Mouse (Mus musculus) MEL (cell line): ENCODE measurements at regions not wholly inside any gene's neighbourhood (a gene's known extent, or its start where the extent isn't known, plus 50 kb on each side); places are given as distances from the start of the nearest gene placed in this dataset.

Experiments
- CTCF ChIP-seq, 3 experiments: IDR thresholded peaks in 2 of 3; conservative IDR thresholded peaks in 1 of 3; 2 replicates each; pipeline ENCODE4 v1.5.1; 2011 to 2012; ENCODE audit warnings: low read length in 3 of 3, low read depth in 2 of 3, mild to moderate bottlenecking in 2 of 3, improper control_type of control experiment in 1 of 3, inconsistent platforms in 1 of 3, mixed read lengths in 1 of 3, moderate library complexity in 1 of 3; ENCODE audit not compliant: control insufficient read depth in 1 of 3, insufficient read depth in 1 of 3, poor library complexity in 1 of 3, severe bottlenecking in 1 of 3
- EP300 ChIP-seq, 2 experiments: IDR thresholded peaks; 2 replicates each; pipeline ENCODE4 v1.6.1; 2011; ENCODE audit warnings: improper control_type of control experiment in 2 of 2, low read length in 2 of 2, low read depth in 1 of 2, mild to moderate bottlenecking in 1 of 2
- MXI1 ChIP-seq: IDR thresholded peaks from 2 replicates; pipeline ENCODE4 v1.6.1; 2011; ENCODE audit warnings: mild to moderate bottlenecking, low read depth, low read length, improper control_type of control experiment
- POLR2A ChIP-seq, 2 experiments: IDR thresholded peaks; 2 replicates each; pipeline ENCODE4 v1.6.1; 2011 to 2012; ENCODE audit warnings: low read length in 2 of 2, mild to moderate bottlenecking in 2 of 2, control low read depth in 1 of 2, improper control_type of control experiment in 1 of 2, low read depth in 1 of 2, moderate library complexity in 1 of 2; ENCODE audit not compliant: control insufficient read depth in 1 of 2, insufficient read depth in 1 of 2, poor library complexity in 1 of 2
- POLR2AphosphoS2 ChIP-seq: IDR thresholded peaks from 2 replicates; pipeline ENCODE4 v1.6.1; 2011; ENCODE audit warnings: low read length, improper control_type of control experiment
- TCF12 ChIP-seq: IDR thresholded peaks from 2 replicates; pipeline ENCODE4 v1.6.1; 2014; ENCODE audit warnings: low read depth, mild to moderate bottlenecking, inconsistent platforms, low read length, improper control_type of control experiment, moderate library complexity
- UBTF ChIP-seq: IDR thresholded peaks from 2 replicates; pipeline ENCODE4 v1.6.1; 2012; ENCODE audit warnings: low read depth, mild to moderate bottlenecking, inconsistent platforms, low read length, improper control_type of control experiment, moderate library complexity, borderline replicate concordance; ENCODE audit not compliant: insufficient read depth
- ZMIZ1 ChIP-seq: IDR thresholded peaks from 2 replicates; pipeline ENCODE4 v1.6.1; 2012; ENCODE audit warnings: low read depth, mild to moderate bottlenecking, inconsistent platforms, low read length, improper control_type of control experiment, moderate library complexity

GRCm38 (mm10) chr19:15093534-15093933 lies 495.7 kb upstream of the Tle4 start:
- TF ChIP-seq POLR2A (IDR thresholded peaks at IDR 0.05; ENCODE audit: control insufficient read depth in 1 of 2, insufficient read depth in 1 of 2, low read depth in 1 of 2, low read length in 2 of 2, poor library complexity in 1 of 2) (no peak), CTCF (IDR thresholded peaks at IDR 0.05 in 2 of 3, conservative IDR thresholded peaks at IDR 0.05 in 1 of 3; ENCODE audit: control insufficient read depth in 1 of 3, insufficient read depth in 1 of 3, low read depth in 2 of 3, low read length in 3 of 3, poor library complexity in 1 of 3, severe bottlenecking in 1 of 3) (no peak), MXI1 (no peak), TCF12 (no peak), POLR2AphosphoS2 (no peak), ZMIZ1 (no peak), UBTF (no peak), EP300 (IDR thresholded peaks at IDR 0.05; ENCODE audit: low read depth in 1 of 2, low read length in 2 of 2) (no peak)
